Comparison of ENCODE assay signal across 21 mouse cellular contexts in genomic region chr6:93877337-93877736, GRCm38 (mm10).
DNase-seq lines count a peak whose midpoint lies in the region; ATAC-seq and TF ChIP-seq lines count a peak whose summit lies in the region.
"Had no signal": no experiment of that assay in that cellular context is flagged by ENCODE, and none has a peak within 500 bp of the region (broad histone marks: within the 10 kb centered on the region; RNA-seq: fewer than 3 reads in every experiment).

No protein-coding gene starts in this region.

- no peak for TF ChIP-seq CTCF in kidney, postnatal 0 days (IDR thresholded peaks at IDR 0.05; ENCODE audit: low read depth)

- 51% methylated on average over 4 of the region's 4 CpGs for WGBS in hindbrain, embryonic 16.5 days
- WGBS in hindbrain, embryonic 10.5 days, result 83% methylated on average over 4 of the region's 4 CpGs
- WGBS in kidney, postnatal 0 days, result 47% methylated on average over 4 of the region's 4 CpGs
- 40% methylated on average over 4 of the region's 4 CpGs for WGBS in neural tube, embryonic 14.5 days

- DNase-seq in hindbrain, embryonic 10.5 days (ENCODE audit: low spot score), result no peak
- DNase-seq in kidney, postnatal 0 days (ENCODE audit: low spot score), result peak; percentile 39
- no peak for DNase-seq in kidney, adult 11 months
- DNase-seq in neural tube, embryonic 10.5 days (ENCODE audit: extremely low spot score, low spot score), result no peak
- DNase-seq in adrenal gland, postnatal 10 days, result no peak
- DNase-seq: adrenal gland, adult 2 months; adrenal gland, postnatal 36 days; cerebellum, adult 11 months; cerebellum, adult 8-10 months; cerebellum, postnatal 14 days; gastrocnemius, postnatal 10 days; heart, adult 18-20 months; heart, postnatal 10 days; heart, postnatal 4 days had no signal

- H3K4me2 ChIP-seq in hindbrain, embryonic 16.5 days (ENCODE audit: low read length), result no peak overlapping the region
- H3K4me2 ChIP-seq in kidney, postnatal 0 days (ENCODE audit: low read length), result no peak overlapping the region
- no peak overlapping the region for H3K4me2 ChIP-seq in neural tube, embryonic 14.5 days (ENCODE audit: low read depth, low read length)
- H3K4me2 ChIP-seq: embryonic facial prominence, embryonic 13.5 days; forebrain, embryonic 13.5 days; hindbrain, embryonic 13.5 days had no signal

- H3K36me3 ChIP-seq in hindbrain, embryonic 16.5 days (ENCODE audit: control insufficient read depth, insufficient read depth, low read length), result no peaks in the 10 kb centered on the region
- H3K36me3 ChIP-seq in hindbrain, embryonic 10.5 days, result no peaks in the 10 kb centered on the region
- no peaks in the 10 kb centered on the region for H3K36me3 ChIP-seq in kidney, postnatal 0 days (ENCODE audit: insufficient read depth, low read length)
- H3K36me3 ChIP-seq in neural tube, embryonic 14.5 days (ENCODE audit: control insufficient read depth, insufficient read depth, low read length), result no peaks in the 10 kb centered on the region
- H3K36me3 ChIP-seq: embryonic facial prominence, embryonic 13.5 days; heart, embryonic 10.5 days; hindbrain, embryonic 13.5 days had no signal

- H3K4me3 ChIP-seq in hindbrain, embryonic 16.5 days (ENCODE audit: low read length), result no peak overlapping the region
- no peak overlapping the region for H3K4me3 ChIP-seq in hindbrain, embryonic 10.5 days
- H3K4me3 ChIP-seq in kidney, postnatal 0 days (replicated peaks; ENCODE audit: low read depth, low read length), result no peak overlapping the region
- H3K4me3 ChIP-seq in neural tube, embryonic 14.5 days (ENCODE audit: low read depth, low read length), result no peak overlapping the region
- H3K4me3 ChIP-seq: embryonic facial prominence, embryonic 13.5 days; forebrain, embryonic 13.5 days; heart, embryonic 10.5 days; hindbrain, embryonic 13.5 days had no signal

- peak; percentile 54; the same call in 1 of the 2 replicates for ATAC-seq in hindbrain, embryonic 16.5 days
- no peak for ATAC-seq in kidney, postnatal 0 days (replicated peaks; ENCODE audit: low FRiP score, low read depth)
- ATAC-seq in neural tube, embryonic 14.5 days (ENCODE audit: low read depth), result peak; percentile 49; the same call in 1 of the 2 replicates
- ATAC-seq: forebrain, embryonic 13.5 days; inflammation-experienced regulatory T-cells, adult 6 months had no signal

- H3K9ac ChIP-seq in hindbrain, embryonic 16.5 days (ENCODE audit: low read depth, low read length), result no peak overlapping the region
- no peak overlapping the region for H3K9ac ChIP-seq in kidney, postnatal 0 days (ENCODE audit: low read depth, low read length)
- no peak overlapping the region for H3K9ac ChIP-seq in neural tube, embryonic 14.5 days (replicated peaks; ENCODE audit: low read depth, low read length)
- H3K9ac ChIP-seq: embryonic facial prominence, embryonic 13.5 days; forebrain, embryonic 13.5 days; hindbrain, embryonic 13.5 days had no signal

- H3K9me3 ChIP-seq in hindbrain, embryonic 16.5 days (ENCODE audit: control insufficient read depth, low read length), result no peaks in the 10 kb centered on the region
- no peaks in the 10 kb centered on the region for H3K9me3 ChIP-seq in hindbrain, embryonic 10.5 days
- H3K9me3 ChIP-seq in kidney, postnatal 0 days (replicated peaks; ENCODE audit: low read length), result no peaks in the 10 kb centered on the region
- no peaks in the 10 kb centered on the region for H3K9me3 ChIP-seq in neural tube, embryonic 14.5 days (ENCODE audit: control insufficient read depth, low read length)
- H3K9me3 ChIP-seq: embryonic facial prominence, embryonic 13.5 days; forebrain, embryonic 13.5 days; heart, embryonic 10.5 days; hindbrain, embryonic 13.5 days had no signal

- H3K4me1 ChIP-seq in hindbrain, embryonic 16.5 days (ENCODE audit: control insufficient read depth, insufficient read depth, low read depth, low read length), result peaks cover 7% of the 10 kb centered on the region
- 0 out of 2 replicates have a peak, but pooled peaks cover 6% of the 10 kb centered on the region for H3K4me1 ChIP-seq in hindbrain, embryonic 10.5 days (replicated peaks)
- H3K4me1 ChIP-seq in kidney, postnatal 0 days (replicated peaks; ENCODE audit: insufficient read depth, low read length), result no peaks in the 10 kb centered on the region
- peaks cover 7% of the 10 kb centered on the region; the same call in 1 of the 2 replicates for H3K4me1 ChIP-seq in neural tube, embryonic 14.5 days (ENCODE audit: control insufficient read depth, insufficient read depth, low read length)
- H3K4me1 ChIP-seq: embryonic facial prominence, embryonic 13.5 days; heart, embryonic 10.5 days had no signal

- H3K27ac ChIP-seq in hindbrain, embryonic 16.5 days (ENCODE audit: low read depth, low read length), result no peak overlapping the region
- no peak overlapping the region for H3K27ac ChIP-seq in hindbrain, embryonic 10.5 days
- no peak overlapping the region for H3K27ac ChIP-seq in kidney, postnatal 0 days
- no peak overlapping the region for H3K27ac ChIP-seq in neural tube, embryonic 14.5 days (ENCODE audit: low read depth, low read length)
- H3K27ac ChIP-seq: embryonic facial prominence, embryonic 13.5 days; forebrain, embryonic 13.5 days; heart, embryonic 10.5 days; hindbrain, embryonic 13.5 days had no signal

- H3K27me3 ChIP-seq in hindbrain, embryonic 16.5 days (replicated peaks; ENCODE audit: control insufficient read depth, insufficient read depth, low read length), result no peaks in the 10 kb centered on the region
- no peaks in the 10 kb centered on the region for H3K27me3 ChIP-seq in hindbrain, embryonic 10.5 days (ENCODE audit: insufficient read depth, poor library complexity, severe bottlenecking)
- no peaks in the 10 kb centered on the region for H3K27me3 ChIP-seq in kidney, postnatal 0 days (ENCODE audit: insufficient read depth, low read length)
- no peaks in the 10 kb centered on the region for H3K27me3 ChIP-seq in neural tube, embryonic 14.5 days (ENCODE audit: control insufficient read depth, insufficient read depth, low read length)
- H3K27me3 ChIP-seq: embryonic facial prominence, embryonic 13.5 days; forebrain, embryonic 13.5 days; hindbrain, embryonic 13.5 days had no signal
